Comparison of ENCODE assay signal across 12 mouse cellular contexts in genomic region chr3:20317233-20317632, GRCm38 (mm10). TPM values are rescaled to one million over a fixed set of nuclear protein-coding genes. Genes with fewer than 3 reads are reported as not detected.
"Had no signal": no experiment of that assay in that cellular context is flagged by ENCODE, and none has a peak within 500 bp of the region (broad histone marks: within the 10 kb centered on the region; RNA-seq: fewer than 3 reads in every experiment).

No protein-coding gene starts in this region.

- DNase-seq: kidney, adult 2 months; kidney, postnatal 14 days; lung, adult 2 months; lung, postnatal 36 days; right cerebral cortex, postnatal 14 days; thymus, adult 2 months; thymus, postnatal 4 days had no signal

- ATAC-seq: lung, postnatal 0 days; midbrain, embryonic 15.5 days had no signal

RNA-seq across cellular contexts. Expression of gene Cpb1, which starts 41.7 kb away (rescaled TPM):
- total RNA-seq: layer of hippocampus, postnatal 14 days; left cerebral cortex, adult 2 months; megakaryocyte progenitor cell, adult 5-6 weeks had no signal

RNA-seq across cellular contexts. Expression of gene Agtr1b, which starts 49.7 kb away (rescaled TPM):
- total RNA-seq: layer of hippocampus, postnatal 14 days; megakaryocyte progenitor cell, adult 5-6 weeks had no signal
